Mouse (Mus musculus) heart, postnatal 0 days (tissue): ENCODE measurements around the gene Ttn.

ENCODE experiments used
- CTCF ChIP-seq: IDR thresholded peaks from 2 replicates; pipeline ENCODE4 v1.5.1; 2016; ENCODE audit warnings: antibody characterized with exemption, control low read depth, low read depth
- EP300 ChIP-seq: IDR thresholded peaks from 2 replicates; pipeline ENCODE4 v1.6.1; 2016; ENCODE audit warnings: antibody characterized with exemption, low read depth

DNA sequence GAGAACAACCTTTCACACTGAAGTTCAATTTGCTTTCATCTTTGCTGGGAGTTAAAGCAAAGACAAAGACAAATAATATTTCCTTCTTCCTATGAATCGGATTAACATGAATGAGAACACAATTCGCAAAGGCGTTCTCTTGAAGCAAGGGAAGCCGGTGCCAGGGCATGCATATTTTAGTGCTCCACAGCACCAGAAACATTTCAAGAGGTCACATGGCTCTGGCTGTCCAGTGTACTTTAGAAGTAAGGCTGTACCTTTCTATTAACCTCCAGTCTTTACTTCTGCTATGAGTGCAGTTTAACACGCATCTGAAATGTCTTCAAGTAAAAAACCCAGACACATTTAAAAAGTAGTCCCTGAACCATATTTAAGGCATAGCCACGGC lies 20.3 kb downstream of the Ttn start:
- TF ChIP-seq CTCF (no peak), EP300 (no peak)
